Comparison of ENCODE assay signal across 25 mouse cellular contexts in the genomic region with DNA sequence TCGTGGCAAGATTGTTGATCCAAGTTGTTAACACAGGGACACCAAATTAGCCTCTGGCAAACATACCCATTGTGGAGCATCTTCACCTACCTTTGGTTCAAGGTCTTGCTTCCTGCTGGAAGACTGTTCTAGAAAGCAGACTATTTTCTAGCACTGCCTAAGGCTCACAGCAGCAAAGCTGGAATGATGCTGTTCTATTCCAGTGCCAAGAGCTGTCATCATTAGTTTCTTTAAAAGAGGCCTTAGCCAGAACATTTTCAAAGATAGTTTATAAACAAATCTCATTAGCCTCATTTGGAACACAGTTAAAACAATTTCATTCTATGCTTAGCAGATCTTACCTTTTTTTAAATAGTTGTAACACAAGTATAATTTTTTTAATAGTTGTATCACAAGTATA.
"Had no signal": no experiment of that assay in that cellular context is flagged by ENCODE, and none has a peak within 500 bp of the region (broad histone marks: within the 10 kb centered on the region; RNA-seq: fewer than 3 reads in every experiment).

No protein-coding gene starts in this region.

- H3K27me3 ChIP-seq: heart, embryonic 12.5 days; hindbrain, embryonic 13.5 days; hindbrain, embryonic 15.5 days; kidney, embryonic 15.5 days; limb, embryonic 13.5 days; limb, embryonic 15.5 days had no signal

- H3K9me3 ChIP-seq: heart, embryonic 10.5 days; heart, embryonic 12.5 days; hindbrain, embryonic 10.5 days; hindbrain, embryonic 13.5 days; hindbrain, embryonic 15.5 days; kidney, embryonic 15.5 days; limb, embryonic 13.5 days; limb, embryonic 15.5 days had no signal

- H3K27ac ChIP-seq: gastrocnemius, adult 2 months; heart, embryonic 10.5 days; hindbrain, embryonic 10.5 days; hindbrain, embryonic 13.5 days; hindbrain, embryonic 15.5 days; hindbrain, postnatal 0 days; kidney, embryonic 15.5 days; kidney, postnatal 0 days; limb, embryonic 13.5 days; limb, embryonic 15.5 days had no signal

- H3K4me2 ChIP-seq: heart, embryonic 12.5 days; hindbrain, embryonic 13.5 days; hindbrain, embryonic 15.5 days; kidney, embryonic 15.5 days; limb, embryonic 13.5 days; limb, embryonic 15.5 days had no signal

- H3K4me1 ChIP-seq: hindbrain, embryonic 10.5 days; hindbrain, embryonic 13.5 days; hindbrain, embryonic 15.5 days; kidney, embryonic 15.5 days; limb, embryonic 13.5 days; limb, embryonic 15.5 days had no signal

- DNase-seq: gastrocnemius, adult 2 months; gastrocnemius, postnatal 10 days; gastrocnemius, postnatal 25 days; heart, adult 18-20 months; heart, postnatal 10 days; heart, postnatal 4 days; kidney, adult 11 months; kidney, adult 2 months; kidney, adult 9 months; kidney, postnatal 14 days; kidney, postnatal 36 days; layer of hippocampus, adult 9-11 months; layer of hippocampus, postnatal 36 days; left cerebral cortex, postnatal 4 days had no signal

- ATAC-seq: hindbrain, postnatal 0 days; intestine, embryonic 16.5 days had no signal

- H3K4me3 ChIP-seq: gastrocnemius, adult 2 months; heart, embryonic 10.5 days; heart, embryonic 12.5 days; hindbrain, embryonic 10.5 days; hindbrain, embryonic 13.5 days; hindbrain, embryonic 15.5 days; kidney, embryonic 15.5 days; limb, embryonic 13.5 days; limb, embryonic 15.5 days had no signal

- H3K36me3 ChIP-seq: heart, embryonic 10.5 days; heart, embryonic 12.5 days; hindbrain, embryonic 10.5 days; hindbrain, embryonic 13.5 days; hindbrain, embryonic 15.5 days; kidney, embryonic 15.5 days; limb, embryonic 13.5 days; limb, embryonic 15.5 days had no signal

- H3K9ac ChIP-seq: heart, embryonic 12.5 days; hindbrain, embryonic 13.5 days; hindbrain, embryonic 15.5 days; kidney, embryonic 15.5 days; limb, embryonic 13.5 days; limb, embryonic 15.5 days had no signal
